Mouse (Mus musculus) layer of hippocampus, adult 2 months (tissue): ENCODE data around the gene Pigt. TPM values are rescaled to one million over a fixed set of nuclear protein-coding genes. Genes with fewer than 3 reads are reported as not detected.
A peak's percentile ranks its signal among the peaks of the same experiment; 100 is the strongest.

Source experiments
- DNase-seq, 2 experiments: peaks; one replicate each; pipeline ENCODE4 v3.0.0; 2022; ENCODE audit warnings: low spot score in 2 of 2
- H3K27ac ChIP-seq: fragments of 200-600 bp; 2 replicates; pipeline ENCODE4 v1.8.1; 2022
- H3K4me3 ChIP-seq: fragments of 200-600 bp; 2 replicates; pipeline ENCODE4 v1.8.1; 2022; ENCODE audit warnings: mild to moderate bottlenecking
- CTCF ChIP-seq: fragments of 200-600 bp; conservative IDR thresholded peaks from 2 replicates; pipeline ENCODE4 v1.8.1; 2022; ENCODE audit warnings: antibody characterized with exemption, mild to moderate bottlenecking, moderate library complexity
- total RNA-seq, 2 experiments: library from RNA; stranded (reverse); gene quantifications; 2 replicates each; pipeline ENCODE4 v1.2.3; 2021

The Pigt gene
- total RNA-seq, 2 experiments from 2014 or later: 79.3 to 84.1 TPM

GRCm38 (mm10) chr2:164496331-164496730 is 989 bp upstream of the Pigt start:
- no peak for TF ChIP-seq CTCF
- no peak overlapping the region for H3K4me3 ChIP-seq

GRCm38 (mm10) chr2:164497691-164498268 is 460 bp downstream of the Pigt start:
- no peak for DNase-seq
- Histone ChIP-seq H3K4me3 (peak overlapping the region; percentile 78), H3K27ac (peak overlapping the region; percentile 93)
- TF ChIP-seq CTCF: peak; percentile 32

More at GRCm38 (mm10) chr2:164496331-164496730, 989 bp upstream of the Pigt start:
- no peak for DNase-seq
- H3K27ac ChIP-seq: peak overlapping the region; percentile 93; the same call in 1 of the 2 replicates

- TF ChIP-seq CTCF: peak; percentile 53
- H3K27ac ChIP-seq: no peak overlapping the region
- no peak for DNase-seq
- H3K4me3 ChIP-seq: no peak overlapping the region
Measured at GRCm38 (mm10) chr2:164499317-164499716, 2.0 kb downstream of the Pigt start.

- TF ChIP-seq CTCF: no peak
- Histone ChIP-seq H3K4me3 (no peak overlapping the region), H3K27ac (no peak overlapping the region)
- DNase-seq: no peak
Measured at GRCm38 (mm10) chr2:164500511-164500910, 3.2 kb downstream of the Pigt start.

- TF ChIP-seq CTCF: peak; percentile 48
- Histone ChIP-seq H3K27ac (no peak overlapping the region), H3K4me3 (no peak overlapping the region)
- no peak for DNase-seq
Measured at GRCm38 (mm10) chr2:164504919-164505318, 7.6 kb downstream of the Pigt start.

- no peak for DNase-seq
- peak; percentile 55 for TF ChIP-seq CTCF
- Histone ChIP-seq H3K27ac (no peak overlapping the region), H3K4me3 (no peak overlapping the region)
Measured at GRCm38 (mm10) chr2:164505619-164506347, 8.5 kb downstream of the Pigt start.

GRCm38 (mm10) chr2:164507811-164508210 is 10.5 kb downstream of the Pigt start:
- DNase-seq: no peak
- no peak for TF ChIP-seq CTCF
- Histone ChIP-seq H3K27ac (no peak overlapping the region), H3K4me3 (no peak overlapping the region)

GRCm38 (mm10) chr2:164510621-164511190 is 13.4 kb downstream of the Pigt start:
- H3K27ac ChIP-seq: no peak overlapping the region
- no peak for TF ChIP-seq CTCF
- no peak for DNase-seq
- no peak overlapping the region for H3K4me3 ChIP-seq

GRCm38 (mm10) chr2:164512121-164512909 is 15.0 kb downstream of the Pigt start:
- Histone ChIP-seq H3K27ac (no peak overlapping the region), H3K4me3 (no peak overlapping the region)
- TF ChIP-seq CTCF: no peak
- DNase-seq: no peak

GRCm38 (mm10) chr2:164513389-164513788 is 16.1 kb downstream of the Pigt start:
- no peak for TF ChIP-seq CTCF
- no peak overlapping the region for H3K27ac ChIP-seq
- H3K4me3 ChIP-seq: no peak overlapping the region
- DNase-seq: no peak

GRCm38 (mm10) chr2:164514916-164515315 is 17.6 kb downstream of the Pigt start:
- no peak for DNase-seq
- Histone ChIP-seq H3K27ac (no peak overlapping the region), H3K4me3 (no peak overlapping the region)
- no peak for TF ChIP-seq CTCF

- H3K27ac ChIP-seq: peak overlapping the region; percentile 39; the same call in 1 of the 2 replicates
- no peak for TF ChIP-seq CTCF
- DNase-seq: no peak
- H3K4me3 ChIP-seq: no peak overlapping the region
Measured at GRCm38 (mm10) chr2:164515897-164516296, 18.6 kb downstream of the Pigt start.

- H3K27ac ChIP-seq: peak overlapping the region; percentile 39; the same call in 1 of the 2 replicates
- H3K4me3 ChIP-seq: no peak overlapping the region
- no peak for TF ChIP-seq CTCF
- no peak for DNase-seq
Measured at GRCm38 (mm10) chr2:164516592-164516991, 19.3 kb downstream of the Pigt start.
